Mouse (Mus musculus) hindbrain, embryonic 13.5 days (tissue): ENCODE measurements around the gene Sp6. TPM values are rescaled to one million over a fixed set of nuclear protein-coding genes. Genes with fewer than 3 reads are reported as not detected.

Experiments used
- ATAC-seq: fragments of 200-750 bp; cut with Nextera tagmentation; 2 replicates; pipeline ENCODE4 v1.8.0; 2017; ENCODE audit warnings: moderate TSS enrichment; ENCODE audit not compliant: low FRiP score
- H3K27ac ChIP-seq: fragments of 300-500 bp; sonication (generic); 2 replicates; pipeline ENCODE4 v1.5.1; 2015; ENCODE audit warnings: inconsistent platforms, mild to moderate bottlenecking, moderate library complexity
- H3K27me3 ChIP-seq: fragments of 300-500 bp; sonication (generic); 2 replicates; pipeline ENCODE4 v1.6.1; 2015; ENCODE audit warnings: mild to moderate bottlenecking, inconsistent platforms
- H3K36me3 ChIP-seq: fragments of 300-500 bp; sonication (generic); 2 replicates; pipeline ENCODE4 v1.6.1; 2015; ENCODE audit warnings: mild to moderate bottlenecking, inconsistent platforms
- H3K4me1 ChIP-seq: fragments of 300-500 bp; sonication (generic); replicated peaks from 2 replicates; pipeline ENCODE4 v1.6.1; 2015; ENCODE audit warnings: inconsistent platforms
- H3K4me2 ChIP-seq: fragments of 300-500 bp; sonication (generic); 2 replicates; pipeline ENCODE4 v1.6.1; 2015; ENCODE audit warnings: inconsistent platforms, mild to moderate bottlenecking, moderate library complexity
- H3K4me3 ChIP-seq: fragments of 300-500 bp; sonication (generic); 2 replicates; pipeline ENCODE4 v1.5.1; 2015; ENCODE audit warnings: mild to moderate bottlenecking, inconsistent platforms
- H3K9ac ChIP-seq: fragments of 300-500 bp; sonication (generic); 2 replicates; pipeline ENCODE4 v1.6.1; 2015; ENCODE audit warnings: mild to moderate bottlenecking, inconsistent platforms
- H3K9me3 ChIP-seq: fragments of 300-500 bp; sonication (generic); 2 replicates; pipeline ENCODE4 v1.6.1; 2016; ENCODE audit warnings: inconsistent platforms
- WGBS: fragments of 180-500 bp; shearing (Covaris S2); methylation state at CpG from one replicate; pipeline ENCODE4 v1.1.7; 2015; 5-methylcytosine and 5-hydroxymethylcytosine counted together
- polyA plus RNA-seq: library from polyadenylated mRNA; unstranded; fragments of >200 nt; fragmentation: Nextera tagmentation; extraction: Ambion mirVana; gene quantifications from 2 replicates; pipeline ENCODE4 v1.2.1, GENCODE M21; 2015

The Sp6 gene
- polyA plus RNA-seq, 1 experiment from 2014 or later = 0.29 TPM

DNA sequence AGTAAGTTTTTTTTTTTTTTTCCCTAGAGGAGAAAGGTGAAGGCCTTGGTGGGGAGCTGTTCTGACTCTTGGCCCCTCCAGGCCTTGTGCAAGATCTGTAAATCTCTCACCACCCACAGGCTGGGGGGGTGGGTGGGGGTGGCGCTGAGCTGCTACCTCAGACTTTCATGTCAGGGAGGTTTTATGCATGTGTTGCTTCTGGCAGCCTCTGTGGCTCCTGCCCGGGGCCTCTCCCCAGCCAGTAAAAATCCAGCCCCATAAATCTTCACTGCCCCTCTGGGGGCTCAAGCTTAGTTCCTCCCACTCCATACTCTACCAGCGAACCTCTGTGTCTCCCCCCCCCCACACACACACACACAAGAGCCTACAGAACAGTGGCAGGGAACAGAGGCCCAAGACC is 26.7 kb upstream of the Sp6 start:
- Histone ChIP-seq H3K9me3 (no peaks in the 10 kb centered on the region), H3K4me3 (no peak overlapping the region), H3K4me2 (no peak overlapping the region), H3K27me3 (peaks cover 61% of the 10 kb centered on the region), H3K9ac (no peak overlapping the region), H3K27ac (no peak overlapping the region), H3K4me1 (peaks cover 18% of the 10 kb centered on the region), H3K36me3 (no peaks in the 10 kb centered on the region)
- WGBS = 47% methylated on average over 3 of the region's 3 CpGs
- ATAC-seq = no peak

DNA sequence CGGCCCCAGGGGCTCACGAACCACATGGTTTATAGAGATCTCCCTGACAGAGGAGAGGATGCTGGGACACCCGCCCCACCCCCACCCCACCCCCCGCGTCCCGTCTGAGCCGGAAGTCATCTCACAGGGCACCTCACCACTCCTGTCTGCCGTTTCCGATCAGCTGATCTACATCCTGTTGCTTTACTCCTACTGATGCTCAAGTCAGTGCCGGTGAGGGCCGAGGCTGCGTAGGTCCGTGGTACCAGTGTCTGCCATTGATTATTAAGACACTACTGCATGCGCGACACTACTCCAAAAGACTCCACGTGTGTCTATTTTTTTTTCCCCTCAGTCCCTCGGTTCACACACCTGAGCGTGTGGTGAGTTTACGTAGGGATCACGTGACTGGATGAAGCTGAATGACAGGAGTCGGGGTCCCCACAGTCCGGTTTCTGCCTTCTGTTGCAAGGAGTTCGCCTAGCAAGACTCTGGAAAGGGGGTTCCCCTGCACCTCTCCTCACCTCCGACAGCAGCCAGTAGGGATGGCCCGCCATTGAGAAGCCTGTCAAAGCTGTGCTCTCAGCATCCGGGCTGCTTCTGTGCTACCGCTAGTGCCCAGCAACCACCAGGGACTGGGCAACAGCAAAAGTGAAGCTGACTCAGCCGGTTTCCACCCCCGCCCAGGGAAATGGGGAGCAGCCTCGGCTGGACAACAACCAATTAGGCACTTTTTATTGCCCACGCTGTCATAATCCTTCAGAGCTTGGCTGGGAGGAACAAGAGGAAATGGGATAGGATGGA is 25.1 kb upstream of the Sp6 start:
- Histone ChIP-seq H3K4me2 (peak overlapping the region; percentile 64), H3K36me3 (no peaks in the 10 kb centered on the region), H3K27me3 (peaks cover 59% of the 10 kb centered on the region), H3K4me3 (peak overlapping the region; percentile 39), H3K27ac (peak overlapping the region; percentile 41; the same call in 1 of the 2 replicates), H3K9ac (peak overlapping the region; percentile 65), H3K9me3 (no peaks in the 10 kb centered on the region), H3K4me1 (peaks cover 15% of the 10 kb centered on the region)
- WGBS = 7% methylated on average over 31 of the region's 31 CpGs
- ATAC-seq = peak; percentile 83

DNA sequence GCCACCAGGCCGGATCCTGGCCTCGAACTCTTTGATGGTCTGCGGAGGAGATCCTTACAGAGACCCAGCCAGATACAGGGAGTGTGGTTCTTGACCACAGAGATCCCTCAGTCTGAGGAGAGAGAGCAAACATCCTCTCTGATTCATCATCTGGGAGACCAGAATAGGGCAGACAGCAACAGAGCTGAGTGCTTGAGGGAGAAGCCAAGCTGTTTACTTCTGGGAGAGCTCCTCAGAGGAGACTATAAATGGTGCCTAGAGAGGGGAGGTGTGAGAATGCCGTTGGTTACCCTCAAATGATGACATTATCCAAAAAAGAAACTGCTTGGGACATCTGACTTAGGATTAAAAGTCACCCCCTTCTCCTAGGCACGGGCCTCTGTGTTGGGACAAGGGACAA is 21.7 kb upstream of the Sp6 start:
- 84% methylated on average over 5 of the region's 5 CpGs for WGBS
- ATAC-seq = no peak
- H3K36me3 ChIP-seq = no peaks in the 10 kb centered on the region
- no peak overlapping the region for H3K27ac ChIP-seq
- no peak overlapping the region for H3K9ac ChIP-seq
- peaks cover 24% of the 10 kb centered on the region for H3K4me1 ChIP-seq
- no peak overlapping the region for H3K4me2 ChIP-seq
- H3K27me3 ChIP-seq = peaks cover 34% of the 10 kb centered on the region
- H3K9me3 ChIP-seq = no peaks in the 10 kb centered on the region
- H3K4me3 ChIP-seq = no peak overlapping the region

DNA sequence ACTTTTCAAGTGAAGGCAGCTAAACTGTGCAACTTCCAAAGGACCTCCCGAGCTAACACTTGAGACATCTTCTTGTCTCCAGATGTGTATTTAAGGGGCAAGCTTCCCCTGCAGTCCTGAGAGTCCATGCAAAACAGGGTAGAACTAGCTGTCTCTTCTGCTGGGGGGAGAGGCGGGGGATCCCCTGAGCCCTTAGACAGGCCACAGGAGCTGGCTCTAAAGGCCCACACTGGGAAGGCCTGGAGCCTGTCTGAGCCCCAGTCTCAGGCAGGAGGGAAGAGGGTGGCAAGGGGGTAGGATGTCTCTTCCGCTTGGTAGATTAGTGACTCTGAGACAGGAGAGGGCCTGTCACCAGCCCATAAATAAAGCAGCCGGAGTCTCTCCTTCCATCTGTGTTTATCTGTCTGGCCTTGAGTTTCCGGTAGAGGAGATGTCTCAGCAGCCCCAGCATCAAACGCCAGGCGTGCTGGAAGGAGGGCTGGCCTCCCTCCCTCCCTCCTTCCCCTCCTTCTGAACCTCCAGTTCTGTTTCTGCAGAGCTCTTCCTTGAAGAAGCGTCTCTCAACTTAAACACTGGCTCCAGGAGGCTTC is 20.4 kb upstream of the Sp6 start:
- Histone ChIP-seq H3K4me3 (no peak overlapping the region), H3K4me2 (no peak overlapping the region), H3K9me3 (no peaks in the 10 kb centered on the region), H3K9ac (peak overlapping the region; percentile 43), H3K27ac (no peak overlapping the region), H3K27me3 (peaks cover 27% of the 10 kb centered on the region), H3K36me3 (no peaks in the 10 kb centered on the region), H3K4me1 (peaks cover 32% of the 10 kb centered on the region)
- no peak for ATAC-seq
- 54% methylated on average over 8 of the region's 8 CpGs for WGBS

DNA sequence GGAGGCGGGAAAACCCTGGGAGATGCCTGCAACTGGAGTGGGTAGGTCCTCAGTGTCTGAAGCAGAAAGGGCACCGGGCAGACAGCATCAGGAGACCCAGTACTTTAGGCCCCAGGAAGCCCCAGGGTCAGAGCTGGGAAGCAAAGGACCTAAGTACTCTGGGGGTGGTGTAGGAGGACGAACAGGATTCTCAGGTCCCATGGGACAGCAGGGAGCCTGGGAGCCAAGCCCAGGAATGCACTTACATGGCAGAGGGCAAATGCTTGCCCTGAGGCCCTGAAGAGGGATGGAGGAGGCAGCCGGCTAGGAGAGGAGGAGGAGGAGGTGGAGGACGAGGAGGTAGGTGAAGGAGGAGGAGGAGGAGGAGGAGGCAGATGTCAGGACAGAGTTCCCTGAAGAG is 18.2 kb upstream of the Sp6 start:
- Histone ChIP-seq H3K27me3 (peaks cover 26% of the 10 kb centered on the region), H3K36me3 (no peaks in the 10 kb centered on the region), H3K9ac (no peak overlapping the region; the same call in 1 of the 2 replicates), H3K9me3 (no peaks in the 10 kb centered on the region), H3K4me3 (no peak overlapping the region), H3K4me1 (peaks cover 25% of the 10 kb centered on the region), H3K27ac (no peak overlapping the region), H3K4me2 (no peak overlapping the region)
- ATAC-seq = no peak
- WGBS = 25% methylated on average over 5 of the region's 5 CpGs

DNA sequence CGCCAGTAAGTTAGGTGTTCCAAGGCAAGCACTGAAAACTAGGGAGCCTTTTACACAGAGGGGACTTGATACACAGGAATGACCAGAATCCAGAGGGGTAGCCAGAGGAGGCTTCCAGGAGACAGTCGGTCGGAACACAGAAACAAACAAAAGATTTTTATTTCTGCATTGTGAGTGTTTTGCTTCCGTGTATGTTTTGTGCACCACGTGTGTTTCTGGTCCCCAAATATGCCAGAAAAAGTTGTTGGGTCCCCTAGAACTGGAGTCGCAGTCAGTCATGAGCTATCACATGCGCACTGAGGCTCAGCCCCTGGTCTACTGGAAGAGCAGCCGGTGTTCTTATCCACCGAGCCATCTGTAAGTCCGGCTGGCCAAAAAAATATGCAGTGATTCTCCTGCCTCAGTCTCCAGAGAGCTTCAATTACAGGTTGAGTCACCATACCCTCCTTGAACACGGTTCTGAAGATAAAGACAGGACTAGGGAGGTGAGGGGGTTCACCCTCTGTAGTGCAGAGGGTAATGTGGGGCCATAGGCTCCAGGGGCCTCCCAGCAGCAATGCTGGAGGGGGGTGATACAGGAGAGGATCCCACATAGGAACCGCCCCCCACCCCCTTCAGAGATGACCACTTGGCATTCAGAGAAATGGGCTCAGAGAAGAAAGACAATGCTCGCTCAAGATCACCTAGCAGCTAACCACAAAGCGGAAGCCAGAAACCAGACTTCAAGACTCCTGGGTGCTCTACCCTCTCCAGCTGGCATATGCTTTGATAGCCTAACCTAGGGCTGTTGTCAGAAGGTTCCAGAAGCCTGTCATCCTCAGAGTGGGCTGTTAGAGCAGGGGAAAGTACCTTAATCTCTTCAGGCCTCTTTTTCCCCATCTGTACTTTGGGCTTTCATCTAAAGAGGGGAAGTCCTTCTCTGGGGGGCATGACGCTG is 17.1 kb upstream of the Sp6 start:
- Histone ChIP-seq H3K27ac (no peak overlapping the region), H3K27me3 (peaks cover 27% of the 10 kb centered on the region), H3K4me3 (no peak overlapping the region), H3K4me1 (peaks cover 25% of the 10 kb centered on the region), H3K36me3 (no peaks in the 10 kb centered on the region), H3K9me3 (no peaks in the 10 kb centered on the region), H3K4me2 (no peak overlapping the region), H3K9ac (no peak overlapping the region)
- ATAC-seq = no peak
- WGBS = 81% methylated on average over 15 of the region's 15 CpGs

DNA sequence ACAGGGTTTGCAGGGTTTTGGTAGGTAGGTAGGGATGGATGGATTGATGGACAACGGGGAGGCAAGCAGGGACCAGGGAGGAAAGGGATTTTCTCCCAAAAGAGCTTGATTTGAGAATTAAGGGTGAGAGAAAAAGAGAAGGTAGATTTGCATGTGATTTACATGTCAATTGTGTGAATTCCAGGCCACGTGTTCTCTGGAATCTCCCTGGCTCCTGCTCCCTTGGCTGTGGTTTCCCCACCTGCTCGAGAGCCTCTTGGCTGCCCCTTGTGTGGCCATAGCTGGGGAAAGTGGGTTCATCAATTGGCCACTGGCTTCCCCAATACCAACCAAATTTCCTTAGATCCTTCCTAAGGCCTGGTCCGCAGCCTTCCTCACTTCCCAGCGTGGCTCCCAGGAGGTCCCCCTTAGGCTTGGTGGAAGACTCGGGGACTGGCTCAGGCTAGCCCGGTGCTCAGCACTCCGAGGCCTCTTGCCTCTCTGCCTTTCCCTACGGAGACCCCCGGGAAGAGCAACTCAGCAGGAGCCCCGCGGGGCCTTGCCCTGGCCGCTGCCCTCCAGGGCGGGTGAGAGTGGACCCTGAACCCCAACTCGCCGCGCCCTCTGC is 16.3 kb upstream of the Sp6 start:
- H3K27me3 ChIP-seq = peaks cover 30% of the 10 kb centered on the region; the same call in 1 of the 2 replicates
- H3K4me2 ChIP-seq = peak overlapping the region; percentile 61
- peak overlapping the region; percentile 37 for H3K4me3 ChIP-seq
- 0 out of 2 replicates have a peak overlapping the region, but pooled peaks have one; percentile 23 for H3K27ac ChIP-seq
- H3K9ac ChIP-seq = peak overlapping the region; percentile 73
- H3K4me1 ChIP-seq = peaks cover 25% of the 10 kb centered on the region
- 9% methylated on average over 17 of the region's 17 CpGs for WGBS
- H3K36me3 ChIP-seq = no peaks in the 10 kb centered on the region
- peak; percentile 7; the same call in 1 of the 2 replicates for ATAC-seq
- H3K9me3 ChIP-seq = no peaks in the 10 kb centered on the region

DNA sequence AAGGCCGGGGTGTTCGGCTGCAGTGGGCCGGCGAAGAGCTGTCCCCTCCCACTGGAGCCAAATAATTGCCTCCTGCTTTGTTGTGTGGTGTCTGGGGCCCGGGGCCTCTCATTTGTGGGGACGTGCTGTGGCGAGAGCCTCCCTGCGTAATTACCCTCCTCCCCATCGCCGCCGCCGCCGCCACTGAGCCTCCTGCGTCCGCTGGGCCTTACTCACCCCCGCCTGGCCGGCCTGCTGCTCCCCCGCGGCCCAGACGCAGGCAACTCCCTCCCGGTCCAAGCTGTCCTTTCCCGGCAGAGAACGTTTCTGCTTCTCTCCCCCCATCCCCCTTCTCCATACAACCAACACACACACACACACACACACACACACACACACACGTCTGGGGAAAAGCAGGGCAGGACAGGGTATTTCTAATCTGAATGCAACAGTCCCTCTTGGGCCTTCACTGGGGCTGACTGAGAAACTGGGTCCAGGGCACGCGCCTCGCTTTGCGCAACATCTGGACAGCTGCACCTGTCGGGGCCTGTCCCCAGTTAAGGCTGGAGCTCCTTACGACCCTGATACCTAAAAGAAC is 15.7 kb upstream of the Sp6 start:
- peak overlapping the region; percentile 73 for H3K9ac ChIP-seq
- H3K4me1 ChIP-seq = peaks cover 25% of the 10 kb centered on the region
- peaks cover 35% of the 10 kb centered on the region; the same call in 1 of the 2 replicates for H3K27me3 ChIP-seq
- peak; percentile 49; the same call in 1 of the 2 replicates for ATAC-seq
- peak overlapping the region; percentile 37 for H3K4me3 ChIP-seq
- H3K9me3 ChIP-seq = no peaks in the 10 kb centered on the region
- no peaks in the 10 kb centered on the region for H3K36me3 ChIP-seq
- peak overlapping the region; percentile 61 for H3K4me2 ChIP-seq
- 0 out of 2 replicates have a peak overlapping the region, but pooled peaks have one; percentile 23 for H3K27ac ChIP-seq
- WGBS = 7% methylated on average over 27 of the region's 30 CpGs

DNA sequence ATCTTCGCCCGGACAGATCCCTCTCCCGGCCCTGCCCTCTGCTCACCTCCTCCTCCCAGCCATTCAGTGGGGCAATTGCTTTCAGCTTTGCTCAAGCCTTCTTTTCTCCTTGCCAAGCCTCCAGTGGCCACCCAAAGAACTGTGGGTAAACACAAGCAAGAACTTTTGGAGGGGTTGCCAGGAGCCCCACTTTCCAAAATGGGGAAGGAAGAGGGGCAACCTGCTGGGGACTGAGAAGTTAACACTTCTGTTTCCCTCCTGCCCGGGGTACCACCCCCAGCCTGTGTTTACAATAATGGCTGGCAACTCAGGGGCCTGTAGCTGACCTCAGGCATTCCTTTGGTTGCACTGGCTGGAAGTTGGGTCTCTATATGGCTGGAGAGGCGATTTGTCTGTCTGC is 10.0 kb upstream of the Sp6 start:
- no peaks in the 10 kb centered on the region for H3K9me3 ChIP-seq
- 0 out of 2 replicates have a peak, but pooled peaks cover 4% of the 10 kb centered on the region for H3K4me1 ChIP-seq
- H3K9ac ChIP-seq = no peak overlapping the region
- H3K27ac ChIP-seq = no peak overlapping the region
- no peak for ATAC-seq
- H3K27me3 ChIP-seq = peaks cover 59% of the 10 kb centered on the region
- no peak overlapping the region for H3K4me2 ChIP-seq
- H3K4me3 ChIP-seq = no peak overlapping the region
- H3K36me3 ChIP-seq = no peaks in the 10 kb centered on the region
- 27% methylated on average over 5 of the region's 5 CpGs for WGBS

DNA sequence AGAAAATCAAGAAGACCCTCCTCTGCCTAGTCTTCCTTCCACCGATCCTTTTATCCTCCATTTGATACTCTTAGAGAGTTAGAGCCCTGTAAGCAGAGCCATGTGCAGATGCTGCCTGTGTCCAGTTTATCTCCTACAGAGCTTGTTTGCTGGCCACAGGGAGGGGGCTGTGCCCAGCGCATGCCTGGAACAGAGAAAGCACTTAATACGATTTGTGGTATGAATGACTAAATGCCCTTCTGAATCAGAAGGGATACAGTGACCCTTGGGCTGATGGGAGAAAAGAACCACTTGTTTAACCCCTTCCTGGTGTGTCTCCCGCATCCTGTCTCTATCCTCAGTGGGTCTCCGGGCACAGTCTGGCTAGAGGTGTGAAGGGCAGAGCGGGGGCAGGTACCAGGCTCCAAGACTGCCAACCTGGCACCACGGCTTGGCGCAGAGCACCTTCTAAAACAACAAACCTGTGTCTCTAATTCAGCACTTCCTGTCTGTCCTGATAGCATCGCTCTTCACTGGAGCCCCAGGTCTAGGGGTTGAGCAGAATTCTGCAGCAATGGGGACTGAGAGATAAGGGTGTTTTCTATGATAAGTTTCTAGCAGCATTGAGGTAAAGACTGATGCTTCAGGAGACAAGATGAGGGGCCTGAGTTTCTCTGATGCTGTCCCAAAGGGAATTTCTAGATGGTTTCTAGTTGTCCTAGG is 6.0 kb upstream of the Sp6 start:
- H3K4me1 ChIP-seq = 0 out of 2 replicates have a peak, but pooled peaks cover 4% of the 10 kb centered on the region
- H3K36me3 ChIP-seq = no peaks in the 10 kb centered on the region
- H3K4me2 ChIP-seq = no peak overlapping the region
- H3K27ac ChIP-seq = no peak overlapping the region
- ATAC-seq = no peak
- no peak overlapping the region for H3K4me3 ChIP-seq
- 80% methylated on average over 9 of the region's 9 CpGs for whole genome bisulfite sequencing
- no peak overlapping the region for H3K9ac ChIP-seq
- peaks cover 70% of the 10 kb centered on the region for H3K27me3 ChIP-seq
- no peaks in the 10 kb centered on the region for H3K9me3 ChIP-seq

DNA sequence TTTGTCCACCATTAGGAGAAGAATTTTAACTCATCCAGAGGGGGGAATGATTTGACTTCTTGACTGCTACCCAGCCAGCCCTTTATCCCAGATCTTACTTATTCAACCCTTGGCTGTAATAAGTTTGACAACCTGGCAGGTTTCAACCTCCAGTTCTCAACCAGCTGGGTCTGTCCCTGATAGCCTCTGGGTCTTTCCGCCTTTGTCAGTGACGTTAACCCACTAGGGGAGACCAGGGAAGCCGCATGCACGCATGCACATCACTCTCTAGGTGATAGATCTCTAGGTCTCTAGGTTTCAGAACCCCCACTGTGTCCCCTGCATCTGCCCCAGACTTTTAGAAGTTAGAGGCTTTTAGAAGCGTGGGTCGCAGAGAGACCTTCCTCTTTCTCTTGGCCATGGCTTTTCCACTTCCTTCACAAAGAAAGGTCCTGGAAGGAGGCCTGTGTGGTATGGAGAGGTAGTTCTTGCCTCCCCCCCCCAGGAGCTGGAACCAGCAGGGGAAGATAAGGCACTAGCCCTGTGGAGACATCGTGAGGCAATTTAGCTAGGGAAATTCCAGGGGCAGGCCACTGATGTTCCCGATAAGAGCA is 3.9 kb upstream of the Sp6 start:
- ATAC-seq = no peak
- peaks cover 71% of the 10 kb centered on the region for H3K27me3 ChIP-seq
- no peaks in the 10 kb centered on the region for H3K36me3 ChIP-seq
- WGBS = 58% methylated on average over 8 of the region's 8 CpGs
- H3K9me3 ChIP-seq = no peaks in the 10 kb centered on the region
- no peaks in the 10 kb centered on the region for H3K4me1 ChIP-seq
- no peak overlapping the region; the same call in 1 of the 2 replicates for H3K9ac ChIP-seq
- H3K4me2 ChIP-seq = no peak overlapping the region
- no peak overlapping the region for H3K27ac ChIP-seq
- no peak overlapping the region for H3K4me3 ChIP-seq
